Mouse (Mus musculus) kidney, postnatal 36 days (tissue): ENCODE results near the gene Snrnp70.

Experiments
- DNase-seq, 2 experiments: peaks; one replicate each; pipeline ENCODE4 v3.0.0; 2021 to 2022; ENCODE audit warnings: mixed read lengths in 2 of 2

The Snrnp70 gene

DNA sequence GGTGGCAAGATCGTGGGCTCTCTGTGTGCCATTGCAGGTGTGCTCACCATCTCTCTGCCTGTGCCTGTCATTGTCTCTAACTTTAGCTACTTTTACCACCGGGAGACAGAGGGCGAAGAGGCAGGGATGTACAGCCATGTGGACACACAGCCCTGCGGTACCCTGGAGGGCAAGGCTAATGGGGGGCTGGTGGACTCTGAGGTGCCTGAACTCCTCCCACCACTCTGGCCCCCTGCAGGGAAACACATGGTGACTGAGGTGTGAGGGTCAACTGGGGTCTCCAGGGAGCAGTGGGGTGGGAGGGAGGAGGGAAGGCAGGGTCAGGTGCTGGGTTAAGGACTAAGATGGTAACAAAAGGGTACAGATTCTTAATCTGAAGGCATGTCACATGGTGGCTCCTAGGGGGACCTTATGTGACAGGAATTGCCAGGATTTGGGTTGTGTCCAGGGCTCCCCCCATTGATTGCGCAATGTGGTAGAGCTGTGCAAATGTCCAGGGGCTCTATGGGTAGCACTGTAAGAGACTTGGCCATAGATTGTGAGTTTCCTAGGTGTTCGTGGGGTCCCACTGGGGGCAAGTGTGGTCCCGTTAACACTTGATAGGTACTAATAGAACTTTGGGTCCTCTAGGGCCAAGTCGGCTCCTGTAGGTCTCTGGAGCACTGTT is 14.1 kb upstream of the Snrnp70 start:
- DNase-seq, result no peak

DNA sequence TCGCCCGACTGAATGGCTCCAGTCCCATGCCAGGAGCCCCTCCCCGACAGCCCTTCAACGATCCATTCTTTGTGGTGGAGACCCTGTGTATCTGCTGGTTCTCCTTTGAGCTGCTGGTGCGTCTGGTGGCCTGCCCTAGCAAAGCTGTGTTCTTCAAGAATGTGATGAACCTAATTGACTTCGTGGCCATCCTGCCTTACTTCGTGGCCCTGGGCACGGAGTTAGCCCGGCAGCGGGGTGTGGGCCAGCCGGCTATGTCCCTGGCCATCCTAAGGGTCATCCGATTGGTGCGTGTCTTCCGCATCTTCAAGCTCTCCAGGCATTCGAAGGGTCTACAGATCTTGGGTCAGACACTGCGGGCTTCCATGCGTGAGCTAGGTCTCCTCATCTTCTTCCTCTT is 13.4 kb upstream of the Snrnp70 start:
- DNase-seq, result no peak

GRCm38 (mm10) chr7:45408351-45408750 is 12.8 kb upstream of the Snrnp70 start:
- DNase-seq, result no peak

DNA sequence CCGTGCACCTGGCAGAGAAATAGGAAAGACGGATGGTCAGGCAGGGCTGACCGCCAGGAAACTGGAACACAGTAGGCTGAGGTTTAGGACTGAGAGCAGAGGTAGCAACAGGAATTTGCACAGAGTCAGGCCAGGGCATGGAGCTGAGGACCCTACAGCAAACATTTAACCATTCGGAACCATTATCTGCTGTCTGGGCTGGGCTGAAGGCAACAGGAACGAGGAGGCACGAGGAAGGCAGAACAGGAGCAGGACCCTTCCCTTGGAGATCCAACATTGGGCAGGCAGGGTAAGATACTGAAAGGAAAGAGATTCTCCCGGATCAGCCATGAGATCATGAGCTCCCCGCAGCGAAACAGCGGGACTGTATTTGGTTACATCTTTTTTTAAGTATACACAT is 12.3 kb upstream of the Snrnp70 start:
- DNase-seq, result no peak

- DNase-seq, result peak; percentile 45 to 75
Measured at GRCm38 (mm10) chr7:45406157-45407156, 10.9 kb upstream of the Snrnp70 start.

- DNase-seq, result peak; percentile 69 to 87
Measured at GRCm38 (mm10) chr7:45405091-45406075, 9.8 kb upstream of the Snrnp70 start, which contains the start of gene Kcna7. Kcna7 (plus strand) TSS chr7:45405653.

GRCm38 (mm10) chr7:45403532-45404261 is 8.2 kb upstream of the Snrnp70 start:
- DNase-seq, result peak; percentile 87 to 92

DNA sequence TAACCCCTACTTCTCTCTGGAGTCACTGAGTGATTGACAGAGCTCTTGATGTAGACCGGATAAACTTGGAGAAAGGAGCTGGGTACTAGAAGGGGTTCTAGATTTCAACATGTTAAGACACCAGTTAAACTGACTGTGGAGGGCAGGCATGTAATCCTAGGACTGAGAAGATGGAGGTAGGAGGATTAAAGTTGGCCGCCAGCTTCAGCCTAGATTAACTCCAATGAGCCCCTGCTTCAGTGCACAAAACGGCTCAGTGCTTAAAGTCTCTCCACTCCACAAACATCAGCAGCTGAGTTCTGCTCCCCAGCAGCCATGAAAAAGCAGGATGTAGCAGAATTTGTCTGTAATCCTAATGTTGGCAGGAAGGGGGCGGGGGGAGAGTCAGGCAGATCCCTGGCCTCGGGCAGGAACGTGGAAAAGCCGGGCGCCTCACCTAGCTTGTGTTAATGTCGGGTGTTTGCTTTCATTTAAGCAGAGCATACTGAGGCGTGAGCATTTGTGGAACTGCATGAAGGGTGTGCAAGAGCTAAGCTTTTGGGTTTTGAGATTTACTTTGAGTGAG is 6.1 kb upstream of the Snrnp70 start:
- DNase-seq, result no peak

- DNase-seq, result no peak
Measured at GRCm38 (mm10) chr7:45396787-45397186, 1.2 kb upstream of the Snrnp70 start.

- peak in 1 of 2 experiments; percentile 14 for DNase-seq
Measured at GRCm38 (mm10) chr7:45396337-45396775, 814 bp upstream of the Snrnp70 start.

GRCm38 (mm10) chr7:45395129-45395541 is 407 bp downstream of the Snrnp70 start:
- peak in 1 of 2 experiments; percentile 61 for DNase-seq

DNA sequence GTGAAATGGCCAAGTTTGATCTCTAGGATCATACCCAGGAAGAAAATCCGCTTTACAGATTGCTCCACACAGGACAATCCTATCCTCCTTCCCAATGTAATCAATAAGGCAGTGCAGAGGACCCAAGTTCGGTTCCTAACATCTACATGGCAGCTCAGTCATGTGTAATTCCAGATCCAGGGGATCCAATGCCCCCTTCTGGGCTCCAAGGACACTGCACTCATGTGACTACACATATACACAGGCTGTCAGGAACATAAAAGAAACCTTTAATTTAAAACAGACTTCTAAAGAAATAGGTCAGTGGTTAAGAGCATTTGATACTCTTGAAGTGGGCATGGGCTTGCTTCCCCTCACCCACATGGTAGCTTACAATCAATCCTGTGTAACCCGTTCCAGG is 9.5 kb downstream of the Snrnp70 start:
- DNase-seq, result no peak

GRCm38 (mm10) chr7:45376057-45376456 is 19.5 kb downstream of the Snrnp70 start:
- DNase-seq, result no peak

DNA sequence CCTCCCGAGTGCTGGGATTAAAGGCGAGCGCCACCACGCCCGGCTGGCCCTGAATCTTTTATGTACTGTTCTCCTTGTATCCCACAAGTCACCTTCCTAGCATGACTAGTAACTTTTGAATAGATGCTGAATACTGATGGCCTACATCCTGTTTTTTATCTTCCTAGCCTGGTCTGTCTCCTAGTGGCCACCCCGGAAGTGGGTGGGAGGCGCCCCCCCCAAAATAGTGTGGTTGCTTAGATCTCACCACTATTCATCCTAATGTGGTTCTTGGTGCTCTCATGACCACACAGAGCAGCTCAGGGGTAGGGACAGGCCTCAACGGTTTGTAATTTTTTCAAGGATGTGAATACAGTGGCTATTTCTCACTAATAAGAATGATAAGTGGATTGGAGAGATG is 20.9 kb downstream of the Snrnp70 start:
- DNase-seq, result no peak

DNA sequence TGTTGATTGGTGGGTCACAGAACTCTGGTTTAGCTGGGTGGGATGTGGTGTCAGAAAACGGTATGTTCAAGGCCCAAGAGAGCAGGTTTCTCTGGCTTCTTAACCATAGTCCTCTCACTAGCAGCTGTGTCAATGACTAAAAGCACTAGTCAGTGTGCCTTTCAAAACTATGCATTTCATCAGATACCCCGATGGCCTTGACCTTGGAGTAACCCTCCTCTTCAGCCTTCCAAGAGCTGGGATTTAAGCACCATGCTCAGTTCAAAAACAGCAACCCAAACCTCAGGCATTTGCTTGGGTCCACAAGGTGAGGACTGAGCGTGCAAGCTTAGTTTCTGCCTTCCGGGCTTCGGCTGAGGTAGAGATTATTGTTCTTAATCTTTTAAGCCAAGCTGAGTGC is 23.2 kb downstream of the Snrnp70 start:
- no peak for DNase-seq

DNA sequence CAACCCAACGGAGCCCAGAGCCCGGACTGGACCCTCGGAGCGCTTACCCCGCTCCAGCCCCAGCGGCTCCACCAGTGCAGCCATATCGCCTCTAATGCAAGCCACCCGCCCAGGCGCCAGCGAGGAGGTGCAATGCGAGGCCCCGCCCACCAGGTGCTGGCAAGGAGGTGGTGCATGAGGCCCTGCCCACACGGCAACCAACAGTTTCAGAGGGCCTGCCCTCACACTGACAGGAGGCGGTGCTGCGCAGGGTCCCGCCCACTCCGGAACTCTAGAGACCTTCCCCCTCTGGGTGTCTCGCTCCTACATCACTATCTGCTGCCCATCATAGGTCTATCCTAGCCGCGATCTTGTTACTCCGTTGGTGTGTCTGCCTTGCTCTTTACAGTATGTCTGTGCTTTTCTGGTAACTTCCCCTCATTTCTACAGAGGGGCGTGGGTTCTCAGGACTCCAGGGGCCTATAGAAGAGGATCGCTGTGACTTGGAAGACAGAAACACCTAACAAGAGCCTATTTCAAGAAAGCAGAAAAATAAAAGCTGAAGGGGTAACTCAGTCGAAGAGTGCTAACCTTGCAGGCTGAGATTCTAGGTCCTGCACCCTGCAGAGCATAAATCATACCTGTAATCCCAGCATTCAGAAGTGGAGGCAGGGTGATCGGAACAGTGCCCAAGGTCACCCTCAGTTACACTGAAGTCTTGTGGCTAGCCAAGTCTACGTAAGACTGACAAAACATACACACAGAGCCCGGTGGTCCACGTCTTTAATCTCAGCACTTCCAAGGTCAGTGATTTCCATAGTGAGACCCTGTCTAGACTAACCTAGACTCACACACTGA is 24.8 kb downstream of the Snrnp70 start, which contains the start of gene Lin7b:
Lin7b (minus strand) TSS at position 109 of the 837 bp plus-strand sequence.
- DNase-seq, result peak; percentile 91 to 95

DNA sequence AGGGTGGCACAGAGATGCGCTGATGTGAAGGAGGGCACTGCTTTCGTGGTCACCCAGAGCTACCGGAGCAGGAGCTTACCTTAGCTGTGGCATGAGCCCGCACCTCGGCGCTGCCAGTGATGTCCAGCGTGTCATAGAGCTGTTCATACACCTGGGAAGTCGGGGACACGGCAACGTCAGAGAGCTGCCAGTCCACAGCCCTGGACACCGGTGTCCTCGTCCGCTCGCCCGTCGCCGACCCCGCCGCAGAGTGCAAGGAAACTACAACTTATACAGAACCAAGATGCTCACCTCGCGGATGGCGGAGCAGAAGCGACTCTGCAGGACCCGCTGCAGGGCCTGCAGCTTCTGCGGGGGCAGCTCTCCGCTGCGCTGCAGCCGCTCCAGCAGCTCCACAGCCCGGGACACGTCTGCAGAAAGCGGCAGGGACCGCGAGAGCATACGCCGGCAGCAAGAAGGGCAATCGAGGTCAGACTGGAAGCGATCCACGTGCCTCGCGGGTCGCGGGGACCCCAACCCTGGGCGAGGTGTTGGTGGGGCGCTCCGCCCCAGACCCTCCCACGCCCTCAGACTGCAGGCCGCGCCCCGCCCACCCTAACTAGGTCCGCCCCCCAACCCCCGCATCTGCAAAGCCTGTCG is 25.6 kb downstream of the Snrnp70 start:
- DNase-seq, result no peak

- DNase-seq, result no peak
Measured at GRCm38 (mm10) chr7:45369022-45369745, 26.4 kb downstream of the Snrnp70 start.

- no peak for DNase-seq
Measured at GRCm38 (mm10) chr7:45368178-45368577, 27.4 kb downstream of the Snrnp70 start.
